Mouse (Mus musculus): ENCODE results near the gene Sde2.

- TF ChIP-seq POLR2A (IDR thresholded peaks at IDR 0.05; ENCODE audit: insufficient read length, low read depth), result peak; percentile 93
- TF ChIP-seq POLR2AphosphoS2 (IDR thresholded peaks at IDR 0.05; ENCODE audit: insufficient read length, low read depth), result peak; percentile 99
- no peak for TF ChIP-seq E2F4 (IDR thresholded peaks at IDR 0.05; ENCODE audit: insufficient read depth)
- TF ChIP-seq CEBPB (IDR thresholded peaks at IDR 0.05; ENCODE audit: insufficient read depth, poor library complexity, severe bottlenecking), result no peak
- TF ChIP-seq REST (IDR thresholded peaks at IDR 0.05; ENCODE audit: insufficient read depth, insufficient read length), result peak; percentile 41
Observed at GRCm38 (mm10) chr1:180850316-180851270, at the start of gene Sde2.

Data from myocyte (in vitro differentiated cells).